Mouse (Mus musculus) CH12F3 (cell line): ENCODE data around the gene Gm2888.
"Not testable (repeated sequence)": the region's sequence is repeated elsewhere in the genome, so short reads cannot be mapped to it uniquely, and the experiment has no call there.

Experiments used
- in situ Hi-C: fragments of 300-500 bp; cut with MboI; formaldehyde crosslinking; loops from 2 replicates; pipeline ENCODE4 v1.14.3; 2020; ENCODE audit warnings: low sequenced_read_pairs

The Gm2888 gene

GRCm38 (mm10) chr14:3029702-3030101 lies at the start of gene Gm2888:
Gm2888 (plus strand) TSS chr14:3030002.
- in situ Hi-C loops, result not testable (repeated sequence)

- in situ Hi-C loops, result not testable (repeated sequence)
Observed at GRCm38 (mm10) chr14:3048727-3049512, 19.1 kb downstream of the Gm2888 start, which contains the start of gene Gm2897. Gm2897 (plus strand) TSS chr14:3049285.

GRCm38 (mm10) chr14:3049513-3049800 lies 19.7 kb downstream of the Gm2888 start:
- in situ Hi-C loops, result not testable (repeated sequence)

- in situ Hi-C loops, result not testable (repeated sequence)
Observed at GRCm38 (mm10) chr14:3050087-3050486, 20.3 kb downstream of the Gm2888 start.
